Mouse (Mus musculus): ENCODE results near the gene Fau. TPM values are rescaled to one million over a fixed set of nuclear protein-coding genes. Genes with fewer than 3 reads are reported as not detected.

The Fau gene
- total RNA-seq, 1 experiment from 2014 or later: 1,850 TPM

Other genes starting within 250 kb of the Fau start
- 21.1 and 26.8 TPM in 2 replicates for gene Frmd8, start 182.6 kb upstream of the Fau start, total RNA-seq (2017)
- gene Slc25a45, start 180.0 kb upstream of the Fau start, total RNA-seq (2017): 34.0 and 41.0 TPM in 2 replicates
- gene Tigd3, start 163.7 kb upstream of the Fau start, total RNA-seq (2017): 0.34 and 2.8 TPM in 2 replicates
- gene Dpf2, start 144.8 kb upstream of the Fau start, total RNA-seq (2017): 87.4 and 131 TPM in 2 replicates
- not detected in 2 replicates for gene Cdc42ep2, start 133.0 kb upstream of the Fau start, total RNA-seq (2017)
- gene Pola2, start 93.6 kb upstream of the Fau start, total RNA-seq (2017): 61.2 and 63.5 TPM in 2 replicates
- gene Slc22a20, start 71.7 kb upstream of the Fau start, total RNA-seq (2017): not detected in 2 replicates
- 29.9 and 37.2 TPM in 2 replicates for gene Capn1, start 41.9 kb upstream of the Fau start, total RNA-seq (2017)
- gene Syvn1, start 11.3 kb upstream of the Fau start, total RNA-seq (2017): 5.9 and 6.5 TPM in 2 replicates
- gene Mrpl49, start 59 bp upstream of the Fau start, total RNA-seq (2017): 25.8 and 35.8 TPM in 2 replicates
- 10.3 and 11.6 TPM in 2 replicates for gene Znhit2, start 3.3 kb downstream of the Fau start, total RNA-seq (2017)
- 4.9 and 5.9 TPM in 2 replicates for gene Tm7sf2, start 10.5 kb downstream of the Fau start, total RNA-seq (2017)
- gene Vps51, start 19.4 kb downstream of the Fau start, total RNA-seq (2017): 43.1 and 54.1 TPM in 2 replicates
- not detected in 2 replicates for gene Tmem262, start 22.2 kb downstream of the Fau start, total RNA-seq (2017)
- gene Gm28374, start 24.4 kb downstream of the Fau start, total RNA-seq (2017): not detected in 2 replicates
- 25.2 and 34.0 TPM in 2 replicates for gene Zfpl1, start 27.1 kb downstream of the Fau start, total RNA-seq (2017)
- gene Cdca5, start 27.1 kb downstream of the Fau start, total RNA-seq (2017): 25.8 and 26.2 TPM in 2 replicates
- gene AC131692.1, start 36.6 kb downstream of the Fau start, total RNA-seq (2017): 0.46 TPM in 1 of 2 replicates, not detected in the other
- gene Naaladl1, start 47.9 kb downstream of the Fau start, total RNA-seq (2017): not detected in 2 replicates
- 4.9 and 8.2 TPM in 2 replicates for gene Sac3d1, start 60.8 kb downstream of the Fau start, total RNA-seq (2017)
- 11.3 and 17.0 TPM in 2 replicates for gene Snx15, start 70.5 kb downstream of the Fau start, total RNA-seq (2017)
- 0.44 and 0.78 TPM in 2 replicates for gene Batf2, start 83.1 kb downstream of the Fau start, total RNA-seq (2017)
- 27.6 and 36.5 TPM in 2 replicates for gene Arl2, start 83.7 kb downstream of the Fau start, total RNA-seq (2017)
- gene Majin, start 126.5 kb downstream of the Fau start, total RNA-seq (2017): not detected in 2 replicates
- 0.14 TPM in 1 of 2 replicates, not detected in the other for gene Gpha2, start 168.5 kb downstream of the Fau start, total RNA-seq (2017)
- gene Ppp2r5b, start 178.0 kb downstream of the Fau start, total RNA-seq (2017): 2.6 and 4.2 TPM in 2 replicates
- gene Atg2a, start 183.8 kb downstream of the Fau start, total RNA-seq (2017): 10.7 and 12.6 TPM in 2 replicates
- 15.6 and 16.8 TPM in 2 replicates for gene Ehd1, start 218.9 kb downstream of the Fau start, total RNA-seq (2017)
- 2.6 and 2.9 TPM in 2 replicates for gene Cdc42bpg, start 248.6 kb downstream of the Fau start, total RNA-seq (2017)